Mouse (Mus musculus): Measurements from ENCODE around the gene Hoxb8. TPM values are rescaled to one million over a fixed set of nuclear protein-coding genes. Genes with fewer than 3 reads are reported as not detected.

The Hoxb8 gene
- polyA plus RNA-seq, 1 experiment = not detected

- Histone ChIP-seq H3K4me1 (ENCODE audit: control insufficient read depth, insufficient read depth, low read length) (no peaks in the 10 kb centered on the region), H3K4me3 (ENCODE audit: insufficient read depth, low read length) (no peak within 1 kb of the TSS), H3K27ac (ENCODE audit: insufficient read depth, low read depth, low read length) (no peak within 1 kb of the TSS)
- no peak for TF ChIP-seq POLR2A (IDR thresholded peaks at IDR 0.05; ENCODE audit: borderline replicate concordance, low read depth, low read length)
Observed at GRCm38 (mm10) chr11:96291681-96292564, 10.2 kb downstream of the Hoxb8 start, which contains the start of gene Hoxb6. TSS of gene Hoxb6 (plus strand) at chr11:96292476.

- H3K4me3 ChIP-seq (ENCODE audit: insufficient read depth, low read length) = no peak overlapping the region
- H3K27ac ChIP-seq (ENCODE audit: insufficient read depth, low read depth, low read length) = no peak overlapping the region
- TF ChIP-seq CTCF (IDR thresholded peaks at IDR 0.05; ENCODE audit: low read depth, low read length) (no peak), POLR2A (IDR thresholded peaks at IDR 0.05; ENCODE audit: borderline replicate concordance, low read depth, low read length) (no peak)
- H3K4me1 ChIP-seq (ENCODE audit: control insufficient read depth, insufficient read depth, low read length) = no peaks in the 10 kb centered on the region
Observed at GRCm38 (mm10) chr11:96292565-96293301, 11.0 kb downstream of the Hoxb8 start.

GRCm38 (mm10) chr11:96293302-96293921 is 11.7 kb downstream of the Hoxb8 start:
- Histone ChIP-seq H3K4me1 (ENCODE audit: control insufficient read depth, insufficient read depth, low read length) (no peaks in the 10 kb centered on the region), H3K27ac (ENCODE audit: insufficient read depth, low read depth, low read length) (no peak overlapping the region), H3K4me3 (ENCODE audit: insufficient read depth, low read length) (no peak overlapping the region)
- TF ChIP-seq CTCF (IDR thresholded peaks at IDR 0.05; ENCODE audit: low read depth, low read length) = no peak
- TF ChIP-seq POLR2A (IDR thresholded peaks at IDR 0.05; ENCODE audit: borderline replicate concordance, low read depth, low read length) = no peak

- Histone ChIP-seq H3K27ac (ENCODE audit: insufficient read depth, low read depth, low read length) (no peak overlapping the region), H3K4me1 (ENCODE audit: control insufficient read depth, insufficient read depth, low read length) (no peaks in the 10 kb centered on the region), H3K4me3 (ENCODE audit: insufficient read depth, low read length) (no peak overlapping the region)
- TF ChIP-seq POLR2A (IDR thresholded peaks at IDR 0.05; ENCODE audit: borderline replicate concordance, low read depth, low read length) (no peak), CTCF (IDR thresholded peaks at IDR 0.05; ENCODE audit: low read depth, low read length) (peak; percentile 58)
Observed at GRCm38 (mm10) chr11:96294245-96295091, 12.8 kb downstream of the Hoxb8 start.

- no peaks in the 10 kb centered on the region for H3K4me1 ChIP-seq (ENCODE audit: control insufficient read depth, insufficient read depth, low read length)
- TF ChIP-seq POLR2A (IDR thresholded peaks at IDR 0.05; ENCODE audit: borderline replicate concordance, low read depth, low read length) (no peak), CTCF (IDR thresholded peaks at IDR 0.05; ENCODE audit: low read depth, low read length) (no peak)
- H3K27ac ChIP-seq (ENCODE audit: insufficient read depth, low read depth, low read length) = no peak overlapping the region
- H3K4me3 ChIP-seq (ENCODE audit: insufficient read depth, low read length) = no peak overlapping the region
Observed at GRCm38 (mm10) chr11:96295092-96295835, 13.6 kb downstream of the Hoxb8 start.

GRCm38 (mm10) chr11:96296997-96297396 is 15.3 kb downstream of the Hoxb8 start:
- Histone ChIP-seq H3K27ac (ENCODE audit: insufficient read depth, low read depth, low read length) (no peak overlapping the region), H3K4me3 (ENCODE audit: insufficient read depth, low read length) (no peak overlapping the region), H3K4me1 (ENCODE audit: control insufficient read depth, insufficient read depth, low read length) (no peaks in the 10 kb centered on the region)
- TF ChIP-seq CTCF (IDR thresholded peaks at IDR 0.05; ENCODE audit: low read depth, low read length) (no peak), POLR2A (IDR thresholded peaks at IDR 0.05; ENCODE audit: borderline replicate concordance, low read depth, low read length) (no peak)

- no peak overlapping the region for H3K27ac ChIP-seq (ENCODE audit: insufficient read depth, low read depth, low read length)
Observed at GRCm38 (mm10) chr11:96297428-96297827, 15.7 kb downstream of the Hoxb8 start.

GRCm38 (mm10) chr11:96297968-96298635 is 16.4 kb downstream of the Hoxb8 start:
- TF ChIP-seq POLR2A (IDR thresholded peaks at IDR 0.05; ENCODE audit: borderline replicate concordance, low read depth, low read length) (no peak), CTCF (IDR thresholded peaks at IDR 0.05; ENCODE audit: low read depth, low read length) (no peak)
- Histone ChIP-seq H3K4me1 (ENCODE audit: control insufficient read depth, insufficient read depth, low read length) (no peaks in the 10 kb centered on the region), H3K4me3 (ENCODE audit: insufficient read depth, low read length) (no peak overlapping the region), H3K27ac (ENCODE audit: insufficient read depth, low read depth, low read length) (no peak overlapping the region)

More at GRCm38 (mm10) chr11:96297428-96297827, 15.7 kb downstream of the Hoxb8 start:
- H3K4me3 ChIP-seq (ENCODE audit: insufficient read depth, low read length) = no peak overlapping the region
- no peak for TF ChIP-seq POLR2A (IDR thresholded peaks at IDR 0.05; ENCODE audit: borderline replicate concordance, low read depth, low read length)
- TF ChIP-seq CTCF (IDR thresholded peaks at IDR 0.05; ENCODE audit: low read depth, low read length) = no peak
- H3K4me1 ChIP-seq (ENCODE audit: control insufficient read depth, insufficient read depth, low read length) = no peaks in the 10 kb centered on the region
